Comparison of ENCODE assay signal across 16 mouse cellular contexts in genomic region chr6:72550025-72550424, GRCm38 (mm10). TPM values are rescaled to one million over a fixed set of nuclear protein-coding genes. Genes with fewer than 3 reads are reported as not detected.
A peak's percentile ranks its signal among the peaks of the same experiment; 100 is the strongest.
DNase-seq lines count a peak whose midpoint lies in the region; ATAC-seq and TF ChIP-seq lines count a peak whose summit lies in the region.
"Had no signal": no experiment of that assay in that cellular context is flagged by ENCODE, and none has a peak within 500 bp of the region (broad histone marks: within the 10 kb centered on the region; RNA-seq: fewer than 3 reads in every experiment).

No protein-coding gene starts in this region.

- H3K36me3 ChIP-seq in embryonic facial prominence, embryonic 14.5 days (ENCODE audit: control insufficient read depth, insufficient read depth, low read length): no peaks in the 10 kb centered on the region
- H3K36me3 ChIP-seq in macrophage (ENCODE audit: inconsistent target): peaks cover 5% of the 10 kb centered on the region; the same call in 1 of the 2 replicates
- no peaks in the 10 kb centered on the region for H3K36me3 ChIP-seq in kidney, embryonic 14.5 days (ENCODE audit: control insufficient read depth, insufficient read depth, low read length)
- H3K36me3 ChIP-seq: forebrain, embryonic 12.5 days; lung, embryonic 15.5 days; midbrain, embryonic 12.5 days had no signal

- no peak overlapping the region for H3K9ac ChIP-seq in embryonic facial prominence, embryonic 14.5 days (ENCODE audit: low read depth, low read length)
- no peak overlapping the region for H3K9ac ChIP-seq in kidney, embryonic 14.5 days (ENCODE audit: low read depth, low read length)
- H3K9ac ChIP-seq: forebrain, embryonic 12.5 days; lung, embryonic 15.5 days; midbrain, embryonic 12.5 days had no signal

- 41% methylated on average over 6 of the region's 6 CpGs for WGBS in embryonic facial prominence, embryonic 14.5 days
- WGBS in macrophage (ENCODE audit: missing documents): 34% methylated on average over 6 of the region's 6 CpGs
- 56% methylated on average over 6 of the region's 6 CpGs for WGBS in kidney, embryonic 14.5 days

- H3K4me2 ChIP-seq in embryonic facial prominence, embryonic 14.5 days (ENCODE audit: low read depth, low read length): 0 out of 2 replicates have a peak overlapping the region, but pooled peaks have one; percentile 16
- no peak overlapping the region for H3K4me2 ChIP-seq in kidney, embryonic 14.5 days (replicated peaks; ENCODE audit: low read depth, low read length)
- H3K4me2 ChIP-seq: forebrain, embryonic 12.5 days; lung, embryonic 15.5 days; midbrain, embryonic 12.5 days had no signal

- peak overlapping the region; percentile 65 for H3K4me3 ChIP-seq in gastrocnemius, adult 2 months
- H3K4me3 ChIP-seq in embryonic facial prominence, embryonic 14.5 days (ENCODE audit: low read depth, low read length): no peak overlapping the region
- H3K4me3 ChIP-seq in macrophage (ENCODE audit: inconsistent target): peak overlapping the region; percentile 85
- no peak overlapping the region for H3K4me3 ChIP-seq in kidney, embryonic 14.5 days (ENCODE audit: low read length)
- H3K4me3 ChIP-seq: forebrain, embryonic 12.5 days; layer of hippocampus, adult 2 months; lung, embryonic 15.5 days; midbrain, embryonic 12.5 days had no signal

- TF ChIP-seq CTCF in gastrocnemius, adult 2 months (IDR thresholded peaks at IDR 0.05): no peak

- ATAC-seq in embryonic facial prominence, embryonic 14.5 days (ENCODE audit: low read depth): no peak
- ATAC-seq in kidney, embryonic 14.5 days (ENCODE audit: low FRiP score, low TSS enrichment): no peak

- no peak for DNase-seq in gastrocnemius, adult 2 months
- DNase-seq in gastrocnemius, postnatal 36 days: no peak
- peak; percentile 32 to 40 for DNase-seq in B cell, adult 2 months
- no peak for DNase-seq in embryonic facial prominence, embryonic 14.5 days (ENCODE audit: low spot score)
- no peak for DNase-seq in gastrocnemius, postnatal 14 days
- no peak for DNase-seq in right cerebral cortex, postnatal 10 days (ENCODE audit: low spot score in 2 of 2)
- DNase-seq: heart, postnatal 10 days; right cerebral cortex, postnatal 14 days had no signal

- no peaks in the 10 kb centered on the region for H3K27me3 ChIP-seq in embryonic facial prominence, embryonic 14.5 days (replicated peaks; ENCODE audit: control insufficient read depth, insufficient read depth, low read length)
- no peaks in the 10 kb centered on the region for H3K27me3 ChIP-seq in kidney, embryonic 14.5 days (ENCODE audit: control insufficient read depth, insufficient read depth, low read length)
- H3K27me3 ChIP-seq: lung, embryonic 15.5 days; midbrain, embryonic 12.5 days had no signal

- intact Hi-C loops in gastrocnemius, adult 2 months (cut with DNase I): no loop called here
- intact Hi-C loops in gastrocnemius, postnatal 36 days (cut with DNase I): no loop called here
- intact Hi-C loops in gastrocnemius, postnatal 14 days (cut with DNase I; ENCODE audit: low total_unique reads): no loop called here

- peak overlapping the region; percentile 88 for H3K27ac ChIP-seq in gastrocnemius, adult 2 months
- no peak overlapping the region for H3K27ac ChIP-seq in embryonic facial prominence, embryonic 14.5 days (replicated peaks; ENCODE audit: low read depth, low read length)
- H3K27ac ChIP-seq in macrophage: peak overlapping the region; percentile 100
- no peak overlapping the region for H3K27ac ChIP-seq in kidney, embryonic 14.5 days (ENCODE audit: low read depth, low read length)
- H3K27ac ChIP-seq: forebrain, embryonic 12.5 days; layer of hippocampus, adult 2 months; lung, embryonic 15.5 days; midbrain, embryonic 12.5 days had no signal

- no peaks in the 10 kb centered on the region for H3K9me3 ChIP-seq in embryonic facial prominence, embryonic 14.5 days (ENCODE audit: control insufficient read depth, low read length)
- 0 out of 2 replicates have a peak, but pooled peaks cover 4% of the 10 kb centered on the region for H3K9me3 ChIP-seq in kidney, embryonic 14.5 days (ENCODE audit: control insufficient read depth, low read length)
- H3K9me3 ChIP-seq: forebrain, embryonic 12.5 days; lung, embryonic 15.5 days had no signal

- peaks cover 29% of the 10 kb centered on the region for H3K4me1 ChIP-seq in embryonic facial prominence, embryonic 14.5 days (ENCODE audit: control insufficient read depth, insufficient read depth, low read length)
- H3K4me1 ChIP-seq in kidney, embryonic 14.5 days (ENCODE audit: control insufficient read depth, insufficient read depth, low read length): peaks cover 12% of the 10 kb centered on the region

- peaks cover 89% of the 10 kb centered on the region for H3K79me2 ChIP-seq in macrophage (ENCODE audit: inconsistent target)

RNA-seq across cellular contexts. Expression of gene Capg, which starts 5.8 kb away (rescaled TPM):
- 1 to 10 TPM; 6.8 to 9.7 TPM for total RNA-seq in gastrocnemius, adult 2 months (2021)
- 10 to 100 TPM in 1 of 2 experiments, 1 to 10 TPM in 1; 7.2 to 11.8 TPM for total RNA-seq in gastrocnemius, postnatal 36 days (2021)
- 70.8 and 75.9 TPM in 2 replicates for polyA plus RNA-seq in embryonic facial prominence, embryonic 14.5 days (2014; fragmentation: Nextera tagmentation; extraction: Ambion mirVana)
- 100 to 1,000 TPM; 210 to 782 (median 351) TPM for total RNA-seq in macrophage (2018; cell fraction: chromatin; rRNA removed)
- total RNA-seq in macrophage (2018; cell fraction: cytosol; rRNA removed): 100 to 1,000 TPM; 618 to 855 (median 766) TPM
- total RNA-seq in macrophage (2018; cell fraction: nucleus; rRNA removed): 100 to 1,000 TPM; 235 to 578 (median 364) TPM
- polyA plus RNA-seq in macrophage (2018): 672 to 1,184 TPM (median 744 TPM) in 3 replicates
- total RNA-seq in gastrocnemius, postnatal 14 days (2021): 10 to 100 TPM; 11.5 to 15.4 TPM
- polyA plus RNA-seq in kidney, embryonic 14.5 days (2014; fragmentation: Nextera tagmentation; extraction: Ambion mirVana): 63.8 and 66.6 TPM in 2 replicates

RNA-seq across cellular contexts. Expression of gene Sh2d6, which starts 28.5 kb away (rescaled TPM):
- under 1 TPM; 0.59 to 0.99 TPM for total RNA-seq in gastrocnemius, adult 2 months (2021)
- 1 to 10 TPM in 1 of 2 experiments, under 1 TPM in 1; 0.66 to 1.7 TPM for total RNA-seq in gastrocnemius, postnatal 36 days (2021)
- polyA plus RNA-seq in embryonic facial prominence, embryonic 14.5 days (2014; fragmentation: Nextera tagmentation; extraction: Ambion mirVana): not detected in 2 replicates
- total RNA-seq in macrophage (2018; cell fraction: chromatin; rRNA removed): 1 to 10 TPM in 21 of 26 experiments, under 1 TPM in 3, not detected in 2; 0.78 to 6.6 (median 1.7) TPM
- total RNA-seq in macrophage (2018; cell fraction: cytosol; rRNA removed): under 1 TPM in 21 of 26 experiments, not detected in 5; 0.14 to 0.74 (median 0.26) TPM
- 1 to 10 TPM in 18 of 26 experiments, under 1 TPM in 6, not detected in 2; 0.64 to 7.8 (median 1.4) TPM for total RNA-seq in macrophage (2018; cell fraction: nucleus; rRNA removed)
- 0.20 to 0.46 TPM (median 0.26 TPM) in 3 replicates for polyA plus RNA-seq in macrophage (2018)
- total RNA-seq in gastrocnemius, postnatal 14 days (2021): under 1 TPM; 0.78 to 0.98 TPM
- not detected in 2 replicates for polyA plus RNA-seq in kidney, embryonic 14.5 days (2014; fragmentation: Nextera tagmentation; extraction: Ambion mirVana)
- polyA plus RNA-seq: inflammation-experienced regulatory T-cells, adult 6 months; lung, embryonic 15.5 days; neural tube, embryonic 11.5 days had no signal

RNA-seq across cellular contexts. Expression of gene Elmod3, which starts 48.2 kb away (rescaled TPM):
- total RNA-seq in gastrocnemius, adult 2 months (2021): 1 to 10 TPM; 7.7 to 9.8 TPM
- total RNA-seq in gastrocnemius, postnatal 36 days (2021): 1 to 10 TPM; 6.1 to 9.5 TPM
- polyA plus RNA-seq in embryonic facial prominence, embryonic 14.5 days (2014; fragmentation: Nextera tagmentation; extraction: Ambion mirVana): 18.7 and 18.8 TPM in 2 replicates
- total RNA-seq in macrophage (2018; cell fraction: chromatin; rRNA removed): 10 to 100 TPM in 12 of 26 experiments, 1 to 10 TPM in 14; 2.6 to 16.6 (median 8.5) TPM
- 10 to 100 TPM in 3 of 26 experiments, 1 to 10 TPM in 23; 2.7 to 10.6 (median 7.1) TPM for total RNA-seq in macrophage (2018; cell fraction: cytosol; rRNA removed)
- 10 to 100 TPM in 5 of 26 experiments, 1 to 10 TPM in 21; 2.1 to 14.7 (median 7.6) TPM for total RNA-seq in macrophage (2018; cell fraction: nucleus; rRNA removed)
- 5.0 to 8.4 TPM (median 7.3 TPM) in 3 replicates for polyA plus RNA-seq in macrophage (2018)
- 1 to 10 TPM; 4.7 to 8.6 TPM for total RNA-seq in gastrocnemius, postnatal 14 days (2021)
- 10.4 and 15.0 TPM in 2 replicates for polyA plus RNA-seq in kidney, embryonic 14.5 days (2014; fragmentation: Nextera tagmentation; extraction: Ambion mirVana)

RNA-seq across cellular contexts. Expression of gene Retsat, which starts 48.2 kb away (rescaled TPM):
- total RNA-seq in gastrocnemius, adult 2 months (2021): 10 to 100 TPM; 56.1 to 98.6 TPM
- 10 to 100 TPM; 70.2 to 71.6 TPM for total RNA-seq in gastrocnemius, postnatal 36 days (2021)
- 16.4 and 18.2 TPM in 2 replicates for polyA plus RNA-seq in embryonic facial prominence, embryonic 14.5 days (2014; fragmentation: Nextera tagmentation; extraction: Ambion mirVana)
- 1 to 10 TPM in 11 of 26 experiments, under 1 TPM in 7, not detected in 8; 0.22 to 5.6 (median 1.4) TPM for total RNA-seq in macrophage (2018; cell fraction: chromatin; rRNA removed)
- 10 to 100 TPM in 3 of 26 experiments, 1 to 10 TPM in 23; 4.2 to 11.7 (median 7.5) TPM for total RNA-seq in macrophage (2018; cell fraction: cytosol; rRNA removed)
- total RNA-seq in macrophage (2018; cell fraction: nucleus; rRNA removed): 1 to 10 TPM; 1.3 to 7.1 (median 4.1) TPM
- 6.6 to 12.3 TPM (median 8.4 TPM) in 3 replicates for polyA plus RNA-seq in macrophage (2018)
- total RNA-seq in gastrocnemius, postnatal 14 days (2021): 10 to 100 TPM; 40.8 to 46.7 TPM
- polyA plus RNA-seq in kidney, embryonic 14.5 days (2014; fragmentation: Nextera tagmentation; extraction: Ambion mirVana): 14.7 and 20.1 TPM in 2 replicates

Comparison
In these comparisons a context has a peak if more than half of its experiments do, and no peak if none do; other contexts are left out.
1. DNase-seq: peak in B cell, adult 2 months (2 of 2); none in gastrocnemius, adult 2 months (single experiment), gastrocnemius, postnatal 36 days (0 of 2), embryonic facial prominence, embryonic 14.5 days (single experiment), gastrocnemius, postnatal 14 days (single experiment) and right cerebral cortex, postnatal 10 days (0 of 2).
2. H3K27ac ChIP-seq: peak in gastrocnemius, adult 2 months (single experiment) and macrophage (single experiment); none in embryonic facial prominence, embryonic 14.5 days (single experiment) and kidney, embryonic 14.5 days (single experiment).
3. H3K4me3 ChIP-seq: peak in gastrocnemius, adult 2 months (single experiment) and macrophage (single experiment); none in embryonic facial prominence, embryonic 14.5 days (single experiment) and kidney, embryonic 14.5 days (single experiment).